Mouse (Mus musculus) T-helper 17 cell (primary cell): ENCODE measurements around the gene Hs3st6.

Experiments
- in situ Hi-C, 2 experiments: fragments of 300-600 bp; cut with MboI, MseI; formaldehyde crosslinking; loops; 1 replicate in 1 of 2; 2 replicates in 1 of 2; pipeline ENCODE4 v1.15.1; 2025; ENCODE audit warnings: high pct_unique_total_duplicates in 2 of 2

Gene Hs3st6

GRCm38 (mm10) chr17:24728184-24728583 lies 24.6 kb upstream of the Hs3st6 start:
- in situ Hi-C loops: no loop called here

GRCm38 (mm10) chr17:24729067-24729466 lies 23.7 kb upstream of the Hs3st6 start:
- in situ Hi-C loops: no loop called here

DNA sequence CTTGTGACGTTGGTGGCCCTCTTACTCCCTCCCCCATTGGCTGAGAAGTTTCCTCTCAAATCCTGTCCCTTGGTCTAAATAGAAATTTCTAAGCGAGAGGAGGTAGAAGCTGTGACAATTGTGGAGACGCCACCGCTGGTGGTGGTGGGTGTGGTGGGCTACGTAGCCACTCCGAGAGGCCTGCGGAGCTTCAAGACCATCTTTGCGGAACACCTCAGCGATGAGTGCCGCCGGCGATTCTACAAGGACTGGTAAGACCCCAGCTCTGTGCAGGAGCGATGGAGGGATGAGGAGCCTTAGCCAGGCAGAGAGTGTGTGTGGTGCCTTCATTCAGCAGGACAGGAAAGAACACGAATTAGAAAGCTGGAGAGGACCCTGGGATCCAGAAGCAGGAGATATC lies 22.0 kb upstream of the Hs3st6 start:
- in situ Hi-C loops: no loop called here

- in situ Hi-C loops: no loop called here
Observed at GRCm38 (mm10) chr17:24732233-24732935, 20.4 kb upstream of the Hs3st6 start.

DNA sequence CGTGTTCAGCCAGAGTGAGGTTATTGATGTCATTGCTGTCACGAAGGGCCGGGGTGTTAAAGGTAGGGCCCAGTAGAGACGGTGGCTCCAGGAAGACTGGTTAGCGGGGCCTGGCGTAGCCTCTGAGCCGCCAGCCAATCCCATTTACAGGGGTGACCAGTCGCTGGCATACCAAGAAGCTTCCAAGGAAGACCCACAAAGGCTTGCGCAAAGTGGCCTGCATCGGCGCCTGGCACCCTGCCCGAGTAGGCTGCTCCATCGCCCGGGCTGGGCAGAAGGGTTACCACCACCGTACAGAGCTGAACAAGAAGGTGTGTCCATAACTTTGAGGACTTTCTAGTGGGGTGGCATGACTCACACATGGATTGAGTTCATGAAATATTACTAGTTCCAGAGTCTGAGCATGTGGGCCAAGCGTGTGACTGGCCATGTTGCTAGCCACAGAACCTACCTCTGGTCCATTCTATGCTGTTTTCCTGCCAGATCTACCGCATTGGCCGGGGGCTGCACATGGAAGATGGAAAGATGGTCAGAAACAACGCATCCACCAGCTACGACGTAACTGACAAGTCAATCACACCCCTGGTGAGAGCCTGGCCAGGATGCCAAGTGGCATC lies 19.2 kb upstream of the Hs3st6 start:
- in situ Hi-C loops: no loop called here

DNA sequence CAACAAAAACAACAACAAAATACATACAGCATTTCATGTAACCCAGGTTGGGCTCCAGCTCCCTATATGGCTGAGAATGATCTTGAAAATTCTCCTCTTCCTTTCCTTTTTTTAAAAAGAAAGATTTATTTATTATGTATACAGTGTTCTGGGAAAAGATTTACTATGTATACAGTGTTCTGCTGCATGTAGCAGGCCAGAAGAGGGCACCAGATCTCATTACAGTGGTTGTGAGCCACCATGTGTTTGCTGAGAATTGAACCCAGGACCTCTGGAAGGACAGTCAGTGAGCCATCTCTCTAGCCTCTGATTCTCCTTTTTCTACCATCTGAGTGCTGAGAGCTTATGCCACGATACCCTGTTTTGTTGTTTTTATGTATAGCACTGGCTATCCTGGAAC lies 18.3 kb upstream of the Hs3st6 start:
- in situ Hi-C loops: no loop called here

DNA sequence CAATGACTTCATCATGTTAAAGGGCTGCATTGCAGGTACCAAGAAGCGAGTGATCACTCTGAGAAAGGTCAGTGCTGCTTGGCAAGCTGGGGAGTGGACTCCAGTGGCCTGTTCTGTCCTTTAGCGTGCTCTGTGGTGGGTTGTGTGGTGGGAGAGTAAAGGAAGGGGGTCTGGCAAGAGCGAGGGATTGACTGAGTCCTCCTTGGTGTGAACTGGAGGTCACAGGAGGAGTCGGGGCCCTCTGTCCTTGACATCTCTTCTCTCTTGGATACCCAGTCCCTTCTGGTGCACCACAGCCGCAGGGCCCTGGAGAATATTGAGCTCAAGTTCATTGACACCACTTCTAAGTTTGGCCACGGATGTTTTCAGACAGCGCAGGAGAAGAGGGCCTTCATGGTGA lies 17.3 kb upstream of the Hs3st6 start:
- in situ Hi-C loops: loop anchor here in 1 of 2 experiments (5.0 kb wide), 1 partner anchor 152 kb away; the partner anchor contains the start of genes Nubp2 and Spsb3

GRCm38 (mm10) chr17:24736330-24737051 lies 16.3 kb upstream of the Hs3st6 start, which contains the start of gene Msrb1:
TSS of gene Msrb1 (plus strand) at chr17:24736642.
- in situ Hi-C loops: loop anchor here in 1 of 2 experiments (5.0 kb wide), 1 partner anchor 151 kb away; the partner anchor contains the start of genes Nubp2 and Spsb3

DNA sequence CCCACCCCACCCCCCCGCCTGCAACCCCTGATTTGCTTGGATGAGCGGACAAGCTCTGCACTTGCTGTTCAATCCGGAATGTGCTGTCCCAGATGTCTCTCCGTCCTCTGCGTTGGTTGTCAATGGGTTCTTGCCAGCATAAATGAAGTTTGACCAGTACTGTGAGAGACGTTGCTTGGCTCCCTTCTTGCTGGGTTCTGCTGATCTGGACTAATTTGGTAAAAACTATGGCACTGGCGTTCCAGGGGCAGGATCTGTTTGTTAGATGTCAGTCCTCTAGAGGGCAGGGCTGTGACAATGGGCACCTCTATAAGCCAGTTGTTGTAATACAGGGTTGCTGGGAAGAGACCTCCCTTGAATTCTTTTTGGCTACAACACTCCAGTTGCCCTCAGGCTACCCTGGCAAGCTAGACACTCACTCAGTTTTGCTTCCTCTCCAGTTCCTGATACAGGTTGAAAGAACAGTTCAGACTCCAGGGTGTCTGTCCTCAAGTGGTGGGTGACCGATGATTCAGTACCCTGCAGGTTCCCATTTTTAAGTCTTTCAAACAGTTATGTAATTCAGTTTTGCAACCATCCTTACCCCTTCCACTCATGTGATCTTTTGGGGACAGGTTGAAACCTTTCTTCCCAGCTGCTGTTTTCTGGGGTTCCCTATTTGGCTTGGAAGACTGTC lies 15.5 kb upstream of the Hs3st6 start:
- in situ Hi-C loops: loop anchor here in 1 of 2 experiments (5.0 kb wide), 1 partner anchor 150 kb away; the partner anchor contains the start of genes Nubp2 and Spsb3

DNA sequence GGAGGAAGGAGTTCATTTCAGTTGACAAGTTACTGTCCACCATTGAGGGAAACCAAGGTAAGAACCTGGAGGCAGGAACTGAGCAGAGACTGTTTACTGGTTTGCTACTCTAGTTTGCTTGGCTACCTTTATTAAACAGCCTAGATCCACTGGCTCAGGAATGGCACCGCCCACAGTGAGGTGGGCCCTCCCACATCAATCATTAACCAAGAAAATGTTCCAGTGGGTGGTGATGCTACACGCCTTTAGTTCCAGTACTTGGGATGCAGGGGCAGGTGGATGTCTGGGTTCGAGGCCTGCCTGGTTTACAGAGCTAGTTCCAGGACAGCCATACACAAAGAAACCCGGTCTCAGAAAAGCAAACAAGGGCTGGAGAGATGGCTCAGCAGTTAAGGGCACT lies 14.6 kb upstream of the Hs3st6 start:
- in situ Hi-C loops: loop anchor here in 1 of 2 experiments (5.0 kb wide), 1 partner anchor 149 kb away; the partner anchor contains the start of genes Nubp2 and Spsb3

- in situ Hi-C loops: loop anchor here (5.0 to 10.0 kb wide), 2 partner anchors 145 to 147 kb away; partner anchors contain the start of genes Nubp2 (in 2 of the 2) and Spsb3 (in 2 of the 2)
Observed at GRCm38 (mm10) chr17:24739926-24740325, 12.9 kb upstream of the Hs3st6 start.

DNA sequence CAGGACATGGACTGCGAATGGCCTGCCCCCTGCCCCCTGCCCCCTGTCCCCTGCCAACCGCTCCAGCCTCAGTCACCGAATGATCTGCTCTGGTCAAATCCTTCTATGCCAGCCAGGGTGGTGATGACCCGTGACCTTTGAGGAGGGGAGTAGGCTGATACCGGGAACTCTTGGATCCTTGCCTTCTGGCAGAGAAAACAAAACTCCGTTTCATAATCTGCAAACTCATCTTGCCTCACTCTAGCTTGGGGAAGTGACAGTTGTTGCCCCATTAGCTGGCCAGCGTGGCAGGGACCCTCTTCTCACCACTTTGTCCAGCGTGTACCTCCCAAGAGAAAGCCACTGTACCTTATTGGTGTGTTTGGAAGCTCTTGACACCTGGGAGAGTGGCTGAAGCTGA lies 10.5 kb upstream of the Hs3st6 start:
- in situ Hi-C loops: loop anchor here in 1 of 2 experiments (10.0 kb wide), 1 partner anchor 142 kb away; the partner anchor contains the start of genes Nubp2 and Spsb3

- in situ Hi-C loops: loop anchor here in 1 of 2 experiments (10.0 kb wide), 1 partner anchor 141 kb away; the partner anchor contains the start of genes Nubp2 and Spsb3
Observed at GRCm38 (mm10) chr17:24743896-24744295, 8.9 kb upstream of the Hs3st6 start.

DNA sequence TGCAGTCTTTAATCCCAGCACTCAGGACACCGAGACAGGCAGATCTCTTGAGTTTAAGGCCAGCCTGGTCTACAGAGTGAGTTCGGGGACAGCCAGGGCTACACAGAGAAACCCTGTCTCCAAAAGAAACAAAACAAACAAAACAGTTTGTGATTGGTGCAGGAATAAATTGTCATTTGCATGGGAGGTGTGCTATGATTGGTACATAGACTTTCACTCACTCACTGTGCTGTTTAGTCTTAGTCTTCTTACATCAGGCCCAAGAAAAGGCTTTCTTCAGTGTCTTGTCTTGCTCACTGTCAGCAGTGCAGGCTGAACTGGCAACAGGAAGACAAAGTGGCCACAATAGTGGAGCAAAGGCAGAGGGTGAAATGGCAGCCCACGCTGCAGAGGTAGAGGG lies 8.4 kb upstream of the Hs3st6 start:
- in situ Hi-C loops: loop anchor here in 1 of 2 experiments (10.0 kb wide), 1 partner anchor 140 kb away; the partner anchor contains the start of genes Nubp2 and Spsb3

GRCm38 (mm10) chr17:24745526-24746497 lies 7.0 kb upstream of the Hs3st6 start:
- in situ Hi-C loops: loop anchor here in 1 of 2 experiments (5.0 to 10.0 kb wide), 2 partner anchors 66 to 139 kb away; partner anchors contain the start of genes Nubp2 and Spsb3

GRCm38 (mm10) chr17:24746986-24747385 lies 5.8 kb upstream of the Hs3st6 start:
- in situ Hi-C loops: loop anchor here in 1 of 2 experiments (5.0 to 10.0 kb wide), 2 partner anchors 65 to 138 kb away; partner anchors contain the start of genes Nubp2 and Spsb3

DNA sequence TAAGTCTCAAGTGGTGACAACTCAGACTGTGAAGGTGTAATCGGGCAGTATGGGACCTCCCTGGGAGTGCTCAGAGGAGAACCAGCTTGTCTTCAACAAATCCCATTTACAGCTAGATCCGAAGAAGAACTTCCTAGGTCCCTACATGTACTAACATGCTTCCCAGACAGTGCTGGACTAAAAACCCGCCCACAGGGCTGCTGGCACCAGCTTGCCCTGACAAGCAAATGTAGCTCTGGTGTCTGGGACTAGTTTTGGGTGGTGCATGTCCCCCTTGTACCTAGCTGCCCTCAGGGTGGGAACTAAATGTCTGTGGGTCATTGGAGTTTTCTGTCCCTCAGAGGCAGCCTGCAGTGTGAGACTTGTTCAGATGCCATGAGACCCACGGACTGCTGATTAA lies 1.3 kb upstream of the Hs3st6 start:
- in situ Hi-C loops: loop anchor here in 1 of 2 experiments (25.0 kb wide), 1 partner anchor 1439 kb away; the partner anchor contains the start of gene Vmn2r114

- in situ Hi-C loops: loop anchor here in 1 of 2 experiments (25.0 kb wide), 1 partner anchor 1445 kb away; the partner anchor contains the start of gene Vmn2r114
Observed at GRCm38 (mm10) chr17:24757394-24757793, 4.6 kb downstream of the Hs3st6 start.

GRCm38 (mm10) chr17:24761121-24761520 lies 8.3 kb downstream of the Hs3st6 start:
- in situ Hi-C loops: loop anchor here in 1 of 2 experiments (25.0 kb wide), 1 partner anchor 1449 kb away; the partner anchor contains the start of gene Vmn2r114
